Mouse (Mus musculus) heart, adult 2 months (tissue): ENCODE measurements around the gene Nop10. TPM values are rescaled to one million over a fixed set of nuclear protein-coding genes. Genes with fewer than 3 reads are reported as not detected.

Source experiments
- DNase-seq, 2 experiments: peaks; one replicate each; pipeline ENCODE4 v3.0.0; 2021
- H3K27ac ChIP-seq: fragments of 200-600 bp; 2 replicates; pipeline ENCODE4 v1.8.1; 2022
- H3K27me3 ChIP-seq: fragments of 200-500 bp; 2 replicates; pipeline ENCODE4 v1.6.1; 2012; ENCODE audit warnings: mild to moderate bottlenecking, low read length, inconsistent platforms, mixed read lengths; ENCODE audit not compliant: control insufficient read depth, insufficient read depth
- H3K36me3 ChIP-seq: fragments of 200-500 bp; 2 replicates; pipeline ENCODE4 v1.6.1; 2012; ENCODE audit warnings: low read length, inconsistent platforms; ENCODE audit not compliant: control insufficient read depth, insufficient read depth
- H3K4me1 ChIP-seq: fragments of 200-500 bp; 2 replicates; pipeline ENCODE4 v1.6.1; 2011; ENCODE audit warnings: low read length; ENCODE audit not compliant: control insufficient read depth, insufficient read depth
- H3K4me3 ChIP-seq: fragments of 200-600 bp; 2 replicates; pipeline ENCODE4 v1.8.1; 2022
- H3K79me2 ChIP-seq: fragments of 200-500 bp; replicated peaks from 2 replicates; pipeline ENCODE4 v1.6.1; 2012; ENCODE audit warnings: mild to moderate bottlenecking, inconsistent platforms, low read length, moderate library complexity, mixed read lengths; ENCODE audit not compliant: control insufficient read depth, insufficient read depth
- H3K9ac ChIP-seq: fragments of 200-500 bp; 2 replicates; pipeline ENCODE4 v1.6.1; 2012; ENCODE audit warnings: low read depth, mild to moderate bottlenecking, control low read depth, inconsistent platforms, low read length, mixed read lengths
- CTCF ChIP-seq: fragments of 200-600 bp; IDR thresholded peaks from 2 replicates; pipeline ENCODE4 v1.8.1; 2022; ENCODE audit warnings: antibody characterized with exemption, mild to moderate bottlenecking, moderate library complexity
- EP300 ChIP-seq: fragments of 200-500 bp; IDR thresholded peaks from 2 replicates; pipeline ENCODE4 v1.6.1; 2011; ENCODE audit warnings: low read depth, low read length, control low read depth; ENCODE audit not compliant: insufficient read depth
- POLR2A ChIP-seq: fragments of 200-500 bp; IDR thresholded peaks from 2 replicates; pipeline ENCODE4 v1.6.1; 2011; ENCODE audit warnings: mild to moderate bottlenecking, low read depth, low read length, control low read depth; ENCODE audit not compliant: insufficient read depth
- WGBS: fragments of 180-500 bp; shearing (Covaris S2); methylation state at CpG from one replicate; pipeline ENCODE4 v1.1.7; 2018; 5-methylcytosine and 5-hydroxymethylcytosine counted together
- intact Hi-C: fragments of 180-260 bp; cut with DNase I; formaldehyde crosslinking; loops from one replicate; pipeline ENCODE4 v1.15.1; 2025
- polyA plus RNA-seq: library from polyadenylated mRNA; depleted of rRNA; stranded (reverse); fragments of >200 nt; gene quantifications from 2 replicates; pipeline ENCODE4 v1.2.3, GENCODE M21; 2012
- total RNA-seq, 2 experiments: library from RNA; stranded (reverse); gene quantifications; 2 replicates each; pipeline ENCODE4 v1.2.3; 2021

The Nop10 gene
- total and polyA plus RNA-seq, 3 experiments = 61.8 to 89.0 (median 65.4) TPM

GRCm38 (mm10) chr2:112245307-112245706 is 16.4 kb upstream of the Nop10 start:
- no peak for DNase-seq
- H3K36me3 ChIP-seq = no peaks in the 10 kb centered on the region
- H3K4me1 ChIP-seq = no peaks in the 10 kb centered on the region
- no peaks in the 10 kb centered on the region for H3K27me3 ChIP-seq
- H3K27ac ChIP-seq = no peak overlapping the region
- no peak overlapping the region for H3K9ac ChIP-seq
- 83% methylated on average over 5 of the region's 5 CpGs for WGBS
- no peaks in the 10 kb centered on the region for H3K79me2 ChIP-seq
- TF ChIP-seq EP300 (no peak), POLR2A (no peak), CTCF (no peak)
- H3K4me3 ChIP-seq = no peak overlapping the region
- intact Hi-C loops = no loop called here

DNA sequence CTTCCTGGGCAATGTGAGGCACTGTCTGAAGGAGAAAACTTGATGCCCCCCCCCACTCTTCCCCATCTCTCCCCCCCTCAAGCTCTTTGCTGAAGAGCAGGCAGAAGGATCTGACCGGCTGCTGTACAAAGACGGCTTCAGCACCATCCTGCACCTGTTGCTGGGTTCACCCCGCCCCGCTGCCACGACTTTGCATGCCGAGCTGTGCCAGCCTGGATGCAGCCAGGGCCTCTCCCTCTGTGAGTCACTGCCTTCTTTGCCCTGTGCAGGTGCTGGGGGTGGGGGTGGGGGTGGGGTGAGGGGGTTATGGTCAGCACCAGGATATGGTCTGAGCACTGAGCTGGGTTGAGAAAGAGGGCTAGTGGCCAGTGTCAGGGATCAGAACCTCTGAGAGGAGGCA is 15.5 kb upstream of the Nop10 start:
- no peaks in the 10 kb centered on the region for H3K4me1 ChIP-seq
- 92% methylated on average over 6 of the region's 6 CpGs for WGBS
- no peak overlapping the region for H3K27ac ChIP-seq
- intact Hi-C loops = no loop called here
- TF ChIP-seq CTCF (no peak), POLR2A (no peak), EP300 (no peak)
- H3K27me3 ChIP-seq = no peaks in the 10 kb centered on the region
- H3K4me3 ChIP-seq = no peak overlapping the region
- H3K36me3 ChIP-seq = no peaks in the 10 kb centered on the region
- H3K9ac ChIP-seq = no peak overlapping the region
- no peaks in the 10 kb centered on the region for H3K79me2 ChIP-seq
- no peak for DNase-seq

DNA sequence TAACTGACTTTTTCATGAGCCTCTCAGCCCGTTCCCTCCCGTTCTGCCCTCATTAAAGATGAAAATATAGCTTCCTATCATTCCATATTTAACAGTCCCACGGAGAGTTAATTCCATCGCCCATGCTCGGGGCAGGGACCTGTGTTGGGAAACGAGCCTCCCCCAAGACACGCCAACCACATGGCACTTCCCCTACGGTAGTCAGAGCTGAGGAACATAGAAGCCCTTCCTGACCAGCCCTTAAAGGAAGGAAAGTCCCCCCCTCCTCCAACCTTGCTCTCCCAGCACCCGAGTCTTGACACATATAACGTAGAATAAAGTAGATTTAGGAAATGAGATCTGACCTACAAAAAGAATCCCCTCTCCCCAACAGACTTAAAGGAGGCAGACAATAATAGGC is 14.4 kb upstream of the Nop10 start:
- intact Hi-C loops = no loop called here
- no peaks in the 10 kb centered on the region for H3K27me3 ChIP-seq
- no peak overlapping the region for H3K4me3 ChIP-seq
- no peak overlapping the region for H3K9ac ChIP-seq
- H3K4me1 ChIP-seq = no peaks in the 10 kb centered on the region
- 62% methylated on average over 10 of the region's 10 CpGs for WGBS
- H3K27ac ChIP-seq = no peak overlapping the region
- no peaks in the 10 kb centered on the region for H3K36me3 ChIP-seq
- H3K79me2 ChIP-seq = no peaks in the 10 kb centered on the region
- no peak for TF ChIP-seq EP300
- TF ChIP-seq CTCF = no peak
- no peak for TF ChIP-seq POLR2A
- no peak for DNase-seq

- Histone ChIP-seq H3K36me3 (no peaks in the 10 kb centered on the region), H3K4me1 (no peaks in the 10 kb centered on the region), H3K79me2 (no peaks in the 10 kb centered on the region), H3K27ac (no peak overlapping the region), H3K9ac (no peak overlapping the region), H3K27me3 (no peaks in the 10 kb centered on the region), H3K4me3 (no peak overlapping the region)
- TF ChIP-seq EP300 = no peak
- TF ChIP-seq CTCF = no peak
- no peak for TF ChIP-seq POLR2A
- intact Hi-C loops = no loop called here
- 88% methylated on average over 10 of the region's 10 CpGs for WGBS
- no peak for DNase-seq
These were observed 11.8 kb upstream of the Nop10 start for GRCm38 (mm10) chr2:112249780-112250453.

DNA sequence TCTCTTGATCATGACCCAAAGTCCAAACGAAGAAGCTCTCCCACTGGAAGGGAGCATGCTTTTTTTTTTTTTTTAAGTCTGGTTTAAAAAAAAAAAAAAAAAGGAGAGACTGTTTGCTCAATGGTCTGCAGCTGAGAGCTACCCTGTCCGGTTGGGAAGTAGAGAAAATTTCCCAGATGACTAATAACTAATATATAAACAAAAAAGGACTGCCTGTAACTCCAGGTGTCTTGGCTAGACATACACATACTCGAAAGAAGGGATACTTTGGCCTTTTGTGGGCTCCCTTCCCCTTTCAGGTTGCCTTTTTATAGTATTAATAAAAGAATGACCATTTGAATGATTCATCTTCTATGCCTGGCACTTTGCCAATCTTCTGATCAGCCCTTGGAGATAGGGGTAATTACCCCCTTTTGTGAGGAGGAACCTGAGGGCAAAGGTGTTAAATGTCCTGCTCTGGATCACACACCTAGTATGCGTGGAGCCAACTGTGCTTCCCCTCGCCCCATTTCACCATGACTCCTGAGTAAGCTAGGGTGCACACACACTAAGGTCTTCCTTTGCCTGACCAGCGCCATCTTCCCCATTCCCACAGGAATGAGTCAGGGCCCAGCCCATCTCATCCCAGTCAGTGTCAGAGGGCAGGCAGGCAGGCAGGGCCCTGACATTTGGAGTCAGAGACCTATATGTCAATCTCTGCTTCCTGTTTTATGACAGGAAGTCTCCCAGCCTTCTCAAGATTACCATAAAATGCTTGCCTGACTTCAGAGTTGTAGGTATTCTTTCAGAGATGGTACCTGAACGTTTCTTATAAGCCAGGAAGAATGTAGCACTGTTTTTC is 6.8 kb upstream of the Nop10 start:
- H3K4me3 ChIP-seq = no peak overlapping the region
- intact Hi-C loops = loop anchor here (5.0 kb wide), 1 partner anchor 58 kb away; no protein-coding TSS in a partner anchor
- no peaks in the 10 kb centered on the region for H3K4me1 ChIP-seq
- H3K27me3 ChIP-seq = no peaks in the 10 kb centered on the region
- no peak overlapping the region for H3K27ac ChIP-seq
- WGBS = 72% methylated on average over 7 of the region's 7 CpGs
- no peak overlapping the region for H3K9ac ChIP-seq
- DNase-seq = no peak
- TF ChIP-seq CTCF (no peak), EP300 (no peak), POLR2A (no peak)
- no peaks in the 10 kb centered on the region for H3K36me3 ChIP-seq
- H3K79me2 ChIP-seq = no peaks in the 10 kb centered on the region
